Mouse (Mus musculus): ENCODE data around the gene Pced1b.

DNA sequence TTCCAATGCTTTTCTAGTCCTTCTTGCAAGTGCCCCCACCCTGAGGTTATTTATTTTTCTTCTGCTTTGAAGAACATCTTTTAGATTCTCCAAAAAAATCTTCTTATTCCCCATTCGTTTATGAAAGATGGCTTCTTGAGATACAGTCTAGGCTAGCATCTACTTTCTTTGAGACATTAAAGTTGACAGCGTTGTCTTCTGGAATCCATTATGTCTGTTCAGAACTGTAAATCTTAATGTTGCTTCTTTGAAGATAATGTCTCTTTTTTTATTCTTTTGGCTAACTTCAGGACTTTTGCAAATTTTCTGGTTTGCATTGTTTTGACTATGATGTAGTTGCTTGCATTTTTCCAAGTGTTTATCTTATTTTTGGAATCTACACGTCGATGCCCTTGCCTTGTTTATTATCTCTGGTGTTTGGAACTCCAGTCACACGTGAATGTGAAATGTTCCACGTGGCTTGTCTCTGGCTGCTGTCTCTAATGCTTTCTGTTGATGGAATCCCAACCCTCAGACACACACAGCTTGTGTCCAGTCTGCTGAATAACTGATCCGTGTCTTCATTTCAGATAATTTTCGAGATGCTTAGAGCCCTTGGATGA is 20.3 kb downstream of the Pced1b start:
- TF ChIP-seq POLR2A (IDR thresholded peaks at IDR 0.05; ENCODE audit: control insufficient read depth, low read depth, low read length) (no peak), CTCF (IDR thresholded peaks at IDR 0.05; ENCODE audit: control insufficient read depth, insufficient read depth, insufficient replicate concordance, low read depth, low read length) (no peak)

All from testis, adult 2 months (tissue).